Mouse (Mus musculus): ENCODE results near the gene Fcgr4. TPM values are rescaled to one million over a fixed set of nuclear protein-coding genes. Genes with fewer than 3 reads are reported as not detected.
"Not testable (repeated sequence)": the region's sequence is repeated elsewhere in the genome, so short reads cannot be mapped to it uniquely, and the experiment has no call there.

Fcgr4 gene
- total RNA-seq, 1 experiment from 2014 or later = 1.1 TPM

DNA sequence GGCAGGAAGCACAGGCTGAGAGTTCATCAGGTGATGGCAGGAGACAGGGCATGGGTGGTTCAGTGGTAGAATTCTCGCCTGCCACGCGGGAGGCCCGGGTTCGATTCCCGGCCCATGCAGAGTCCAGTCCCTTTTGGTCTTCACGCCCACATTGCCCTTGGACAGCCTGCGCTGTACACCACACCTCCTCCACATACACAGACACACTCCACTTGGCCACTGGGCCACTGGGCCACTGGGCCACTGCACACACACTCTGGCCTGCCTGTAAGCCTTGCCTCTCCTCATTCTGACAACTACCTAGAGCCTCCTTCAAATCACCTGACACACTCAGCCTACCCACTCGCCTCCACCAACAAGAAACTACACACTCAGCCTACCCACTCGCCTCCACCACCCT is 47.9 kb downstream of the Fcgr4 start:
- peak in 1 of 2 experiments; percentile 5; a peak in 1 of 4 replicates for ATAC-seq (replicated peaks in 1 of 2; ENCODE audit: insufficient read depth in 1 of 2, low FRiP score in 2 of 2, low TSS enrichment in 1 of 2, low read depth in 1 of 2, poor library complexity in 2 of 2, severe bottlenecking in 2 of 2)

DNA sequence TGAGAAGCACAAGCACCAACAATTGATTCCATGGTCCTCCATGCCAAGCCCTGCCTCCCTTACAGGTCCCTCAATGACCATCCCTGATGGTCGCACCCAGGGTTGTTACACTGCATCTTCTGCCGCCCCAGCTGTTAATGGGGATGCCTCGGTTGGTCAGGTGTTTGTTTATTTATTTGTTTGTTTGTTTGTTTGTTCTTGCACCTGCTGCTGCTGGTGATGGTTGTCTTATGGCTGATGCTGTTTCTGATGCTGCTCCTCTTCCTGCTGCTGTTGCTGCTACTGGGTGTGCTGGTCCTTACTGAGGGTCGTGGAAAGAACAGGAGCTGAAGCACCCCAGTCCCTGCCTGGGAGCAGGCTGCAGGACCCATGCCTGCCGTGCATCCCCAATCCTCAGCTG is 49.2 kb downstream of the Fcgr4 start:
- ATAC-seq (replicated peaks in 1 of 2; ENCODE audit: insufficient read depth in 1 of 2, low FRiP score in 2 of 2, low TSS enrichment in 1 of 2, low read depth in 1 of 2, poor library complexity in 2 of 2, severe bottlenecking in 2 of 2) = not testable (repeated sequence)

DNA sequence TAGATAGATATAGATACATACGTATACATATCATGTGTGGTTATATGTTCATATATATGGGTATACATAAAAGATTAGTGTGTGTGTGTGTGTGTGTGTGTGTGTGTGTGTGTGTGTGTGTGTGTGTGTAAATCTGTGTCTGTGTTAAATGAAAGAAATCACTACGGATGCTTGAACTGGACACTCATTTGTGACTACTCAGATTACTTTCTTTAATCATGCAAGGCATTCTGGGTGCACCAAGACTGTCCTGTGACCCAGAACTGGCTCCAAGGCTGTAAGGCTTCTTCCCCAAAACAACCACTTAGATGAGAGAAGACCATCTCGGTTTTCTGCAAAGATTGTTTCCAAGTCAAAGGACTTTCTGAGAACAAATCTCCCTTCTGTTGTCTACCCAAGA is 50.8 kb downstream of the Fcgr4 start:
- not testable (repeated sequence) for ATAC-seq (replicated peaks in 1 of 2; ENCODE audit: insufficient read depth in 1 of 2, low FRiP score in 2 of 2, low TSS enrichment in 1 of 2, low read depth in 1 of 2, poor library complexity in 2 of 2, severe bottlenecking in 2 of 2)

DNA sequence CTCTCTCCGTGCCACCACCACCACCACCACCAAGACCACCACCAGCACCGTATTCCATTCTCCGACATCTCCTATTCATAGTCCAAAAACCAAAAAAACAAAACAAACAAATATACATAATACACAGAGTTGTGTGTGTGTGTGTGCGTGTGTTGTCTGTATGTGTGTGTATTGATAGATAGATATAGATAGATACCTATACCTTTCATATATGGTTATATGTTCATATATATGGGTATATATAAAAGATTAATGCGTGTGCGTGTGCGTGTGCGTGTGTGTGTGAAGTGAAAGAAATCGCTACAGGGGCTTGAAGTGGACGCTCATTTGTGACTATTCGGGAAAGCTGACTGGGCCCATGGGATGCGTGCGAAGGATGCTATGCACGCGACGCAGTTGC is 52.2 kb downstream of the Fcgr4 start:
- ATAC-seq (replicated peaks in 1 of 2; ENCODE audit: insufficient read depth in 1 of 2, low FRiP score in 2 of 2, low TSS enrichment in 1 of 2, low read depth in 1 of 2, poor library complexity in 2 of 2, severe bottlenecking in 2 of 2) = not testable (repeated sequence)

DNA sequence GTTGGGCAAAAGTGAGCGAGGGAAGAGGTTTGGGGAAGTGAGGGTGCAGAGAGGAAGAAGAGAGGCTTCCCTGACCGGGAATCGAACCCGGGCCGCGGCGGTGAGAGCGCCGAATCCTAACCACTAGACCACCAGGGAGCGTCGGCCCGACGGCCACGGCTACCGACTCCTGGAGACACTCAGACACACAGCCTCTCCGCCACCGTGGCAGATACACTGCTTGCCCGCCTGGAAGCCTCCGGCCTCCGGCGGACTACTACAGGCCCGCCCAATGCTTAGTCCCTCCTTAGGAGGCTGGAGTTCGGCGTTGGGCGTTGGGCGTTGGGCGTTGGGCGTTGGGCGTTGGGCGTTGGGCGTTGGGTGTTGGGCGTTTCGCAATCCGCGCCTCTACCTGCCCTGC is 53.0 kb downstream of the Fcgr4 start:
- peak; percentile 22 to 29 for ATAC-seq (replicated peaks in 1 of 2; ENCODE audit: insufficient read depth in 1 of 2, low FRiP score in 2 of 2, low TSS enrichment in 1 of 2, low read depth in 1 of 2, poor library complexity in 2 of 2, severe bottlenecking in 2 of 2)

DNA sequence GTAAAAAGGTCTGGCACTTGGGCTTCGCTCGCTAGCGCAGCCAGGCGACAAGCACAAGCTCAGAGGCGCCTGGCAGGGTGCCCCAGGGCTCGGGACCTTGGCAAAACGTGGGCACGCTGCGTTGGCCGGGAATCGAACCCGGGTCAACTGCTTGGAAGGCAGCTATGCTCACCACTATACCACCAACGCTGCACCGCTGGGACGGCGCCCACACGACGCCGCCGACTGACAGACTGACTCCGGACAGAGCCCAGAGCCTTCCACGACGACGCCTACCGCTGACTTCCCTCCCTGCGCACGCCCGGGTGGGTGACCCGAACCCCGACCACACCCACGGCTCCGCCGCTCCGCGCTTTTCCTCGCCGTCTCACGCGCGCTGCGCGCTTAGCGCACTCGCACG is 53.5 kb downstream of the Fcgr4 start:
- peak; percentile 3 to 16; a peak in 1 of 4 replicates for ATAC-seq (replicated peaks in 1 of 2; ENCODE audit: insufficient read depth in 1 of 2, low FRiP score in 2 of 2, low TSS enrichment in 1 of 2, low read depth in 1 of 2, poor library complexity in 2 of 2, severe bottlenecking in 2 of 2)

DNA sequence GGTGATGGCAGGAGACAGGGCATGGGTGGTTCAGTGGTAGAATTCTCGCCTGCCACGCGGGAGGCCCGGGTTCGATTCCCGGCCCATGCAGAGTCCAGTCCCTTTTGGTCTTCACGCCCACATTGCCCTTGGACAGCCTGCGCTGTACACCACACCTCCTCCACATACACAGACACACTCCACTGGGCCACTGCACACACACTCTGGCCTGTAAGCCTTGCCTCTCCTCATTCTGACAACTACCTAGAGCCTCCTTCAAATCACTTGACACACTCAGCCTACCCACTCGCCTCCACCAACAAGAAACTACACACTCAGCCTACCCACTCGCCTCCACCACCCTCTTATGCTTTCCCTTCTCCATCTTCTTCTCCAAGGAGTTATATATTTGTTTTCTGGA is 55.6 kb downstream of the Fcgr4 start:
- ATAC-seq (replicated peaks in 1 of 2; ENCODE audit: insufficient read depth in 1 of 2, low FRiP score in 2 of 2, low TSS enrichment in 1 of 2, low read depth in 1 of 2, poor library complexity in 2 of 2, severe bottlenecking in 2 of 2) = peak in 1 of 2 experiments; percentile 3; a peak in 1 of 4 replicates

DNA sequence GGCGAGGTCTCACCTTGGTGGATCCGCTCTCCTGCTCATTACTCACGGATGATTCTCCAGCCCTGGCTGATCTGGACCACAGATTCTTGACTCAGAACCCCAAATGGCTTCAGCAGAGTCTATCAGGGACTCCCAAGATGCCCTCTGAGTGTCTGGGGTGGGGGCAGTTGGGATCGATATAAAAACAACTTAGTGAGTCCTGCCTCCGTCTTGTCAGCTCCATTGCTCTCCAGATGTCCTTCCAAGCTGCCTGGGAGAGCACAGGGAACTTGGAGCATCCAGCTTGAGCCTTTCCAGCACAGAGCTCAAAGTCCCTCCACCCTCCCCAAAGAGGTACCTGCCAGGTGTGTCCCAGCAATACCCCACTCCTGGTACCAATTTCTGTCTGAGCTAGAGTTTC is 57.5 kb downstream of the Fcgr4 start:
- ATAC-seq (replicated peaks in 1 of 2; ENCODE audit: insufficient read depth in 1 of 2, low FRiP score in 2 of 2, low TSS enrichment in 1 of 2, low read depth in 1 of 2, poor library complexity in 2 of 2, severe bottlenecking in 2 of 2) = not testable (repeated sequence)

DNA sequence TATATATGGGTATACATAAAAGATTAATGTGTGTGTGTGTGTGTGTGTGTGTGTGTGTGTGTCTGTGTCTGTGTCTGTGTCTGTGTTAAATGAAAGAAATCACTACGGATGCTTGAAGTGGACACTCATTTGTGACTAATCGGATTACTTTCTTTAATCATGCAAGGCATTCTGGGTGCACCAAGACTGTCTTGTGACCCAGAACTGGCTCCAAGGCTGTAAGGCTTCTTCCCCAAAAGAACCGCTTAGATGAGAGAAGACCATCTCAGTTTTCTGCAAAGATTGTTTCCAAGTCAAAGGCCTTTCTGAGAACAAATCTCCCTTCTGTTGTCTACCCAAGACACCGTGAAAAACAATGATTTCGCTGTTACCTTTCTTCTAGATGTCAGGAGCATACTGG is 58.5 kb downstream of the Fcgr4 start:
- not testable (repeated sequence) for ATAC-seq (replicated peaks in 1 of 2; ENCODE audit: insufficient read depth in 1 of 2, low FRiP score in 2 of 2, low TSS enrichment in 1 of 2, low read depth in 1 of 2, poor library complexity in 2 of 2, severe bottlenecking in 2 of 2)

DNA sequence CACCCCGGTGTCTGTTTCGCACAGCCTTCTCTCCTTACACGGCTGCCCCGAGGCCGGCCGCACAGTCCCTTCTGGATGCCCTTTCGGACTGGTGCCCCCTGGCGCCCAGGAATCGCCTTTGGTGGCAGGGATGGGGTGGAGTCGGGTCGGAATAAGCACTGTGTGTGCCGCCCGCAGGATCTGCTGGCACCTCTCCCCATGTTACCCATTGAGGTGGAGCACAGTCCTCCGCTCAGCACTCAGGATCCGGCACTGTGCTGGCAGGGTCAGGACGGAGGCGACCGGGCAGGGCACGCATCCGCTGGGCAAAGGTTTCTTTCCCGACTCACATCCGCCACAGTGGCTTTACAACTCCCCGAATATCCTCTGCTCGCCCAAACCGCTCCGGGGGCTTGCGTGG is 59.2 kb downstream of the Fcgr4 start:
- ATAC-seq (replicated peaks in 1 of 2; ENCODE audit: insufficient read depth in 1 of 2, low FRiP score in 2 of 2, low TSS enrichment in 1 of 2, low read depth in 1 of 2, poor library complexity in 2 of 2, severe bottlenecking in 2 of 2) = peak; percentile 6 to 14

DNA sequence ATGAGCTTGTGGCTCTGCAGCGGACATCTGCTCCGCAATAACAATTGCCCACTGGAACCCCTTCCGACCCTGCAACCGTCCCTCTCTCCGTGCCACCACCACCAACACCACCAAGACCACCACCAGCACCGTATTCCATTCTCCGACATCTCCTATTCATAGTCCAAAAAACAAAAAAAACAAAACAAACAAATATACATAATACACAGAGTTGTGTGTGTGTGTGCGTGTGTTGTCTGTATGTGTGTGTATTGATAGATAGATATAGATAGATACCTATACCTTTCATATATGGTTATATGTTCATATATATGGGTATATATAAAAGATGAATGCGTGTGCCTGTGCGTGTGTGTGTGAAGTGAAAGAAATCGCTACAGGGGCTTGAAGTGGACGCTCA is 59.7 kb downstream of the Fcgr4 start:
- ATAC-seq (replicated peaks in 1 of 2; ENCODE audit: insufficient read depth in 1 of 2, low FRiP score in 2 of 2, low TSS enrichment in 1 of 2, low read depth in 1 of 2, poor library complexity in 2 of 2, severe bottlenecking in 2 of 2) = not testable (repeated sequence)

DNA sequence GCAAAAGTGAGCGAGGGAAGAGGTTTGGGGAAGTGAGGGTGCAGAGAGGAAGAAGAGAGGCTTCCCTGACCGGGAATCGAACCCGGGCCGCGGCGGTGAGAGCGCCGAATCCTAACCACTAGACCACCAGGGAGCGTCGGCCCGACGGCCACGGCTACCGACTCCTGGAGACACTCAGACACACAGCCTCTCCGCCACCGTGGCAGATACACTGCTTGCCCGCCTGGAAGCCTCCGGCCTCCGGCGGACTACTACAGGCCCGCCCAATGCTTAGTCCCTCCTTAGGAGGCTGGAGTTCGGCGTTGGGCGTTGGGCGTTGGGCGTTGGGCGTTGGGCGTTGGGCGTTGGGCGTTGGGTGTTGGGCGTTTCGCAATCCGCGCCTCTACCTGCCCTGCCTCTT is 60.6 kb downstream of the Fcgr4 start:
- peak; percentile 23 for ATAC-seq (replicated peaks in 1 of 2; ENCODE audit: insufficient read depth in 1 of 2, low FRiP score in 2 of 2, low TSS enrichment in 1 of 2, low read depth in 1 of 2, poor library complexity in 2 of 2, severe bottlenecking in 2 of 2)

Other genes with a start within 250 kb of the Fcgr4 start
- 25.2 and 26.2 TPM in 2 replicates for gene Atf6, start 151.1 kb upstream of the Fcgr4 start, total RNA-seq (2017)
- gene Gm26620, start 133.9 kb upstream of the Fcgr4 start, total RNA-seq (2017) = 1.8 TPM in 1 of 2 replicates, not detected in the other
- 10.8 and 18.7 TPM in 2 replicates for gene Dusp12, start 133.4 kb upstream of the Fcgr4 start, total RNA-seq (2017)
- gene Fcrlb, start 106.0 kb upstream of the Fcgr4 start, total RNA-seq (2017) = not detected in 2 replicates
- gene Fcrla, start 91.3 kb upstream of the Fcgr4 start, total RNA-seq (2017) = 0.65 and 1.1 TPM in 2 replicates
- gene Fcgr2b, start 42.4 kb upstream of the Fcgr4 start, total RNA-seq (2017) = 18.5 and 26.0 TPM in 2 replicates
- 30.2 and 49.4 TPM in 2 replicates for gene Fcgr3, start 46.0 kb downstream of the Fcgr4 start, total RNA-seq (2017)
- 2.4 and 3.3 TPM in 2 replicates for gene Cfap126, start 95.0 kb downstream of the Fcgr4 start, total RNA-seq (2017)
- gene Sdhc, start 131.7 kb downstream of the Fcgr4 start, total RNA-seq (2017) = 52.4 and 87.6 TPM in 2 replicates
- gene Mpz, start 131.8 kb downstream of the Fcgr4 start, total RNA-seq (2017) = not detected in 2 replicates
- 42.7 and 46.5 TPM in 2 replicates for gene Pcp4l1, start 177.3 kb downstream of the Fcgr4 start, total RNA-seq (2017)
- gene Nr1i3, start 195.1 kb downstream of the Fcgr4 start, total RNA-seq (2017) = 0.81 and 1.5 TPM in 2 replicates
- 17.5 and 25.0 TPM in 2 replicates for gene Tomm40l, start 203.6 kb downstream of the Fcgr4 start, total RNA-seq (2017)
- not detected in 2 replicates for gene Apoa2, start 206.1 kb downstream of the Fcgr4 start, total RNA-seq (2017)
- 44.5 and 76.7 TPM in 2 replicates for gene Fcer1g, start 215.4 kb downstream of the Fcgr4 start, total RNA-seq (2017)
- 0.25 TPM in 1 of 2 replicates, not detected in the other for gene Adamts4, start 231.5 kb downstream of the Fcgr4 start, total RNA-seq (2017)
- 260 and 369 TPM in 2 replicates for gene Ndufs2, start 232.5 kb downstream of the Fcgr4 start, total RNA-seq (2017)